23 mouse cellular contexts compared by ENCODE assay signal in the genomic region with DNA sequence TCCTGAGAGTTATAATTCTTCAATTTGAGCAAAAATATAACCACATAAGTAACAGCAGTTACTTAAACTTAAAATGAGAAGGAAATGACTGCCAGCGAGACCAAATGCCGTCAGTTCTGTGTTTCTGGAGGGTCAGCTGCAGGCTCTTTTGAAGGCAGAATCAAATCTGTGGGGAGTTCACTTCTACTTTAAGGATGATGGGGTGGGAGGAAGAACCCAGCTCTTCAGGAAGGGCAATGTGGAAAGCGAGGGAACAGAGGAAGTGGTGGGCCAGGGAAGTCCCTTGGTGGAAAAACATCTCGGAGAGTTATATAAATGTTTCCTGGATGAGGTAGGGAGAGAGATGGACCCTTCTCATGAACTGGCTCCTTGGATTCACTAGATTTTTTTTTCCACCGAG. TPM values are rescaled to one million over a fixed set of nuclear protein-coding genes. Genes with fewer than 3 reads are reported as not detected.
"Had no signal": no experiment of that assay in that cellular context is flagged by ENCODE, and none has a peak within 500 bp of the region (broad histone marks: within the 10 kb centered on the region; RNA-seq: fewer than 3 reads in every experiment).

No protein-coding gene starts in this region.

- H3K9ac ChIP-seq: heart, embryonic 12.5 days; hindbrain, embryonic 12.5 days; hindbrain, embryonic 14.5 days; intestine, embryonic 15.5 days; limb, embryonic 13.5 days; limb, embryonic 15.5 days; liver, embryonic 12.5 days; liver, embryonic 14.5 days had no signal

- H3K27me3 ChIP-seq: heart, embryonic 12.5 days; hindbrain, embryonic 12.5 days; intestine, embryonic 15.5 days; limb, embryonic 13.5 days; limb, embryonic 15.5 days; liver, embryonic 12.5 days had no signal

- H3K27ac ChIP-seq: hindbrain, embryonic 10.5 days; hindbrain, embryonic 12.5 days; hindbrain, embryonic 14.5 days; intestine, embryonic 15.5 days; limb, embryonic 13.5 days; limb, embryonic 15.5 days; liver, embryonic 12.5 days; liver, embryonic 14.5 days had no signal

- H3K4me3 ChIP-seq: heart, embryonic 12.5 days; hindbrain, embryonic 10.5 days; hindbrain, embryonic 12.5 days; intestine, embryonic 15.5 days; limb, embryonic 13.5 days; limb, embryonic 15.5 days; liver, embryonic 12.5 days had no signal

- H3K36me3 ChIP-seq: heart, embryonic 12.5 days; hindbrain, embryonic 10.5 days; hindbrain, embryonic 12.5 days; intestine, embryonic 15.5 days; limb, embryonic 13.5 days; limb, embryonic 15.5 days; liver, embryonic 12.5 days had no signal

- ATAC-seq: hindbrain, embryonic 16.5 days; inflammation-experienced regulatory T-cells, adult 6 months; intestine, embryonic 15.5 days; intestine, postnatal 0 days; liver, embryonic 12.5 days had no signal

- H3K4me1 ChIP-seq: intestine, embryonic 15.5 days; limb, embryonic 13.5 days; limb, embryonic 15.5 days; liver, embryonic 12.5 days had no signal

- DNase-seq: gastrocnemius, postnatal 14 days; gastrocnemius, postnatal 36 days; heart, postnatal 10 days; kidney, adult 18-20 months; kidney, adult 8-10 months; kidney, postnatal 10 days; kidney, postnatal 4 days; layer of hippocampus, adult 9-11 months; layer of hippocampus, postnatal 36 days; left cerebral cortex, postnatal 4 days had no signal

RNA-seq across cellular contexts. Expression of gene Aplnr, which starts 20.1 kb away (rescaled TPM):
- polyA plus RNA-seq: inflammation-experienced regulatory T-cells, adult 6 months had no signal

RNA-seq across cellular contexts. Expression of gene Lrrc55, which starts 40.9 kb away (rescaled TPM):
- total RNA-seq: liver, adult 2 months had no signal
- polyA plus RNA-seq: inflammation-experienced regulatory T-cells, adult 6 months; liver, adult 2 months had no signal
